Mouse (Mus musculus) heart, postnatal 0 days (tissue): ENCODE data around the gene Slc36a1. TPM values are rescaled to one million over a fixed set of nuclear protein-coding genes. Genes with fewer than 3 reads are reported as not detected.

Source experiments
- ATAC-seq: fragments of 200-750 bp; cut with Nextera tagmentation; 2 replicates; pipeline ENCODE4 v1.8.0; 2017; ENCODE audit warnings: low read depth, moderate number of reproducible peaks, moderate library complexity; ENCODE audit not compliant: insufficient read depth
- DNase-seq: peaks from one replicate; pipeline ENCODE4 v3.0.0-alpha.2; 2016; ENCODE audit warnings: low spot score
- H3K27ac ChIP-seq: fragments of 300-500 bp; sonication (generic); 2 replicates; pipeline ENCODE4 v1.5.1; 2014; ENCODE audit warnings: low read depth, mild to moderate bottlenecking
- H3K27me3 ChIP-seq: fragments of 300-500 bp; sonication (generic); 2 replicates; pipeline ENCODE4 v1.6.1; 2014; ENCODE audit warnings: low read length, mixed read lengths; ENCODE audit not compliant: control insufficient read depth, insufficient read depth
- H3K36me3 ChIP-seq: fragments of 300-500 bp; sonication (generic); replicated peaks from 2 replicates; pipeline ENCODE4 v1.6.1; 2014; ENCODE audit warnings: low read length, mixed read lengths; ENCODE audit not compliant: control insufficient read depth, insufficient read depth
- H3K4me1 ChIP-seq: fragments of 300-500 bp; sonication (generic); 2 replicates; pipeline ENCODE4 v1.6.1; 2014; ENCODE audit warnings: antibody characterized with exemption; ENCODE audit not compliant: control insufficient read depth, insufficient read depth
- H3K4me2 ChIP-seq: fragments of 300-500 bp; sonication (generic); 2 replicates; pipeline ENCODE4 v1.6.1; 2014; ENCODE audit warnings: low read depth, mild to moderate bottlenecking, low read length, moderate library complexity
- H3K4me3 ChIP-seq: fragments of 300-500 bp; sonication (generic); 2 replicates; pipeline ENCODE4 v1.5.1; 2014; ENCODE audit warnings: low read depth, low read length
- H3K9ac ChIP-seq: fragments of 300-500 bp; sonication (generic); replicated peaks from 2 replicates; pipeline ENCODE4 v1.6.1; 2014; ENCODE audit warnings: low read depth, low read length, mixed read lengths
- H3K9me3 ChIP-seq: fragments of 300-500 bp; sonication (generic); replicated peaks from 2 replicates; pipeline ENCODE4 v1.6.1; 2016; ENCODE audit warnings: low read length; ENCODE audit not compliant: control insufficient read depth
- CTCF ChIP-seq: IDR thresholded peaks from 2 replicates; pipeline ENCODE4 v1.5.1; 2016; ENCODE audit warnings: antibody characterized with exemption, control low read depth, low read depth
- EP300 ChIP-seq: IDR thresholded peaks from 2 replicates; pipeline ENCODE4 v1.6.1; 2016; ENCODE audit warnings: antibody characterized with exemption, low read depth
- WGBS: fragments of 180-500 bp; shearing (Covaris S2); extraction: QIAGEN DNeasy Blood & Tissue Kit; methylation state at CpG from one replicate; pipeline ENCODE4 v1.1.7; 2014; 5-methylcytosine and 5-hydroxymethylcytosine counted together
- polyA plus RNA-seq: library from polyadenylated mRNA; unstranded; fragments of >200 nt; fragmentation: Nextera tagmentation; extraction: Ambion mirVana; gene quantifications from 2 replicates; pipeline ENCODE4 v1.2.1, GENCODE M21; 2015
- total RNA-seq: library from RNA; depleted of rRNA; stranded (reverse); fragments of >200 nt; gene quantifications from 2 replicates; pipeline ENCODE4 v1.2.3, GENCODE M21; 2014; ENCODE audit warnings: low replicate concordance

Gene Slc36a1
- total and polyA plus RNA-seq, 2 experiments from 2014 or later, result 1.00 to 6.9 TPM

DNA sequence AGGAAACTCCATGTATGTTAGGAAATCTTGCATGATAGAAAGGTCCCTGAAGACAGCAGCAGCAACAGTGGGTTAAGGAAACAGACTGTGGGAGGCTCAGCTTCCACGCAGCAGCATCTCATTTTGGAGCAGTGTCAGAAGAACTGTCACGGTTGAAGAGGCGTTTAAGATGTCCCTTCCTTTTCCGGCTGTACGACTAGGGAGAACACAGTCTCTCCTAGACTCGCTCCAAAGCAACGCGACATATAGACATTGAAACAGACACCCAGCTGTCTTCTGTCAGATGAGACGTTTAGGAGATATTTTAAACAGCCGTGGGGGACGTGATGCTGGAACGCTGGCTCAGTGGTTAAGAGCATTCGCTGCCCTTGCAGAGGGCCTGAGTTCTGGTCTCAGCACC, 12.7 kb downstream of the Slc36a1 start:
- ATAC-seq (no peak), DNase-seq (no peak)
- WGBS, result 74% methylated on average over 13 of the region's 13 CpGs
- H3K36me3 ChIP-seq, result peaks cover 23% of the 10 kb centered on the region
- TF ChIP-seq CTCF, result no peak
- TF ChIP-seq EP300, result no peak
- H3K27ac ChIP-seq, result no peak overlapping the region
- H3K4me2 ChIP-seq, result no peak overlapping the region
- no peak overlapping the region for H3K9ac ChIP-seq
- no peak overlapping the region for H3K4me3 ChIP-seq
- H3K27me3 ChIP-seq, result no peaks in the 10 kb centered on the region
- no peaks in the 10 kb centered on the region for H3K9me3 ChIP-seq
- no peaks in the 10 kb centered on the region for H3K4me1 ChIP-seq

DNA sequence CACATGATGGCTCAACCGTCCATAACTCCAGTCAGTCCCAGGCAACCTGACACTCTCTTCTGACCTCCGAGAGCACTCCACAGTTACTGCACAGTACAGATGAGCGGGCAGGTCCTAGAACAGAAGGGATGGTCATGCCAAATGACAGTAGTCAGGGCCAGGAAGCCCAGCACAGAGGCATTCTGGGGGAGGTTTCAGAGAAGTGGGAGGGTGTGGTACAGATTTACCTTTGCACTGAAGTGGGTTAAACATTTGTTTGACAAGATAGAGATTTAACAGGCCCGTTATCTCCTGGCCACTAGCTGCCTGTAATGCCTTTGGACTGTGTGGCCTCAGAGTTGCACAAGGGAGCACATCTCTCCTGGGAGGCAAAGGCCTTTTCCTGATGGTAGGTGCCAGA, 13.3 kb downstream of the Slc36a1 start:
- Histone ChIP-seq H3K4me1 (no peaks in the 10 kb centered on the region), H3K4me3 (no peak overlapping the region), H3K27ac (no peak overlapping the region), H3K9me3 (no peaks in the 10 kb centered on the region), H3K36me3 (peaks cover 28% of the 10 kb centered on the region), H3K27me3 (no peaks in the 10 kb centered on the region), H3K9ac (no peak overlapping the region), H3K4me2 (no peak overlapping the region)
- no peak for DNase-seq
- ATAC-seq, result no peak
- TF ChIP-seq EP300 (no peak), CTCF (no peak)
- 69% methylated on average over 4 of the region's 4 CpGs for WGBS

DNA sequence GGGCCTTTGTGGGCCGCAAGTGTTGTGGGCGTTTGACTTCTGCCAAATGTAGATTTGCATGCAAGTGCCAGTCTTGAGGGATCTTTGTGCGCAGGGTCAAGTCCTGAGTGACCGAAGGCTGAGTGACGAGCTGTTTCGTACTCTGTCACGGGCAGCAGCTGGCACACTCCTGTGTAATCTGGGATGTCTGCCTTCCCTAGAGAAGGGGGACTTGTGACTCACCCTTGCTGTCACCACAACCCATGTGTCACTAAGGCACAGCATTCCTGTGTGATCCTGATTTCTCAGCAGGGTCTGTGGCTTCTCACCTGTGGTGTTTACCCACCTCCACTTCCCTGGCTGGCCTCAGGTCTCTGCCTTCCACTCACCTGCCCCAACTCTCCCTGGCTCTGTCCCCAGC, 13.7 kb downstream of the Slc36a1 start:
- H3K27me3 ChIP-seq, result no peaks in the 10 kb centered on the region
- no peaks in the 10 kb centered on the region for H3K9me3 ChIP-seq
- 48% methylated on average over 7 of the region's 7 CpGs for WGBS
- H3K4me3 ChIP-seq, result no peak overlapping the region
- H3K27ac ChIP-seq, result no peak overlapping the region
- no peak for DNase-seq
- TF ChIP-seq CTCF, result no peak
- TF ChIP-seq EP300, result no peak
- ATAC-seq, result peak; percentile 50; the same call in 1 of the 2 replicates
- H3K9ac ChIP-seq, result no peak overlapping the region
- H3K4me2 ChIP-seq, result no peak overlapping the region
- no peaks in the 10 kb centered on the region for H3K4me1 ChIP-seq
- peaks cover 28% of the 10 kb centered on the region for H3K36me3 ChIP-seq

DNA sequence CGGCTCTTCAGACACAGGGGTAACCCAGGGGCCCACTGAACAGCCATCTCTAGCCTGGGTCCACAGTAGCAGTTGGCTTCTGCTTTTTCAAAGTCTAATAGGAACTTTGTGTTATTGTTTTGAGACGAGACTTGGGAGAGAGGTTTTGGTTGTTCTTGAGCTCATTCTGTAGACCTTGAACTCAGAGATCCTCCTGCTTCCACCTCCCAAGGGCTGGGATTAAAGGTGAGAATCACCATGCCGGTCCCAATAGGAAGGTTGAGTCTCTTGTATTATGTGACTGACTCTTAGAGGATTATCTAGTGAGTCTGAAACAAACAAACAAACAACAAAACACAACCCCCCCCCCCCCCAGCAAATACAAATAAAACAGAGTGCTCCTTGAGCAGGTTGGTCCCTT, 14.3 kb downstream of the Slc36a1 start:
- Histone ChIP-seq H3K27me3 (no peaks in the 10 kb centered on the region), H3K27ac (no peak overlapping the region), H3K36me3 (peaks cover 31% of the 10 kb centered on the region), H3K9ac (no peak overlapping the region), H3K9me3 (no peaks in the 10 kb centered on the region), H3K4me3 (no peak overlapping the region), H3K4me2 (no peak overlapping the region), H3K4me1 (no peaks in the 10 kb centered on the region)
- DNase-seq (no peak), ATAC-seq (no peak)
- 79% methylated on average over 3 of the region's 3 CpGs for WGBS
- TF ChIP-seq CTCF (no peak), EP300 (no peak)

DNA sequence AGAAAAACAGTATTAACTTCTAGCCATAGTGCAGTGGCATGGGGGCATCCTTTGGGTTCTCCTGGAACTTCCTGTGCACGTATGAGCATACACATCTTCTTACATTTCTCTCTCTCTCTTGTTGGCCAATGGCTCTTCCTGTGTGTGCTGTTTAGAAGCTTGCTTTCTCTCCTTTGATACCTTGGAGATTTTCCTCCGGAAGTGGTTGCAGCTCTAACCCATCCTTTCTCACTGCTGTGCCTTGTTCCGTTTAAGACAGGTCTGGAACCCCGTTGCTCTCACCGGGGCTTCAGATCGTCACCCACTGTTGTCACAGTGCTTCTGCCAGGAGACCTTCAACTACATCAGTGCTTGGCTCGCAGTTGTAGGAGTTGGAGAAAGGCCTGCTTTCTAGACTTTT, 17.2 kb downstream of the Slc36a1 start:
- WGBS, result 75% methylated on average over 7 of the region's 7 CpGs
- H3K4me3 ChIP-seq, result no peak overlapping the region
- no peak for DNase-seq
- no peaks in the 10 kb centered on the region for H3K9me3 ChIP-seq
- H3K4me1 ChIP-seq, result no peaks in the 10 kb centered on the region
- H3K36me3 ChIP-seq, result peaks cover 58% of the 10 kb centered on the region
- TF ChIP-seq EP300 (no peak), CTCF (no peak)
- H3K27ac ChIP-seq, result no peak overlapping the region
- no peak for ATAC-seq
- H3K9ac ChIP-seq, result no peak overlapping the region
- no peaks in the 10 kb centered on the region for H3K27me3 ChIP-seq
- H3K4me2 ChIP-seq, result no peak overlapping the region

DNA sequence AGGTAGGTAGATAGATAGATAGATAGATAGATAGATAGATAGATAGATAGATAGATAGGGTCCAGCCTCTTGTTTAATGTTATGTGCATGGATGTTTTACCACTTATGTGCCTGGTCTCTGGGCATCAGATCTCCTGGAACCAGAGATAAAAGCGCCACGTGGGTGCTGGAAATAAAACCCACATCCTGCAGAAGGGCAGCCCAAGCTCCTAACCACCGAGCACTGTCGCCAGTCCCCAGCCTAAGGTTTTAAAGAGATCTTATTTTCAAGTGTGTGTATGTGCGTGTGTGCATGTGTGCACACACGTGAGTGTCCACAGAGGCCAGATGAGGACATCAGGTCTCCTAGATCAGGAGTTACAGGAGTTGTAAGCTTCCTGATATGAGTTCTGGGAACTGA, 26.9 kb downstream of the Slc36a1 start:
- ATAC-seq (no peak), DNase-seq (no peak)
- no peak overlapping the region for H3K27ac ChIP-seq
- WGBS, result 78% methylated on average over 6 of the region's 6 CpGs
- no peak overlapping the region for H3K9ac ChIP-seq
- H3K4me2 ChIP-seq, result no peak overlapping the region
- H3K4me3 ChIP-seq, result no peak overlapping the region
- no peaks in the 10 kb centered on the region for H3K4me1 ChIP-seq
- H3K9me3 ChIP-seq, result no peaks in the 10 kb centered on the region
- no peak for TF ChIP-seq CTCF
- no peak for TF ChIP-seq EP300
- H3K27me3 ChIP-seq, result no peaks in the 10 kb centered on the region
- peaks cover 39% of the 10 kb centered on the region for H3K36me3 ChIP-seq
